Mouse (Mus musculus) heart, adult 2 months (tissue): Measurements from ENCODE around the gene Ap1ar. TPM values are rescaled to one million over a fixed set of nuclear protein-coding genes. Genes with fewer than 3 reads are reported as not detected.

Source experiments
- DNase-seq, 2 experiments: peaks; one replicate each; pipeline ENCODE4 v3.0.0; 2021
- H3K27ac ChIP-seq: fragments of 200-600 bp; 2 replicates; pipeline ENCODE4 v1.8.1; 2022
- H3K27me3 ChIP-seq: fragments of 200-500 bp; 2 replicates; pipeline ENCODE4 v1.6.1; 2012; ENCODE audit warnings: mild to moderate bottlenecking, low read length, inconsistent platforms, mixed read lengths; ENCODE audit not compliant: control insufficient read depth, insufficient read depth
- H3K36me3 ChIP-seq: fragments of 200-500 bp; 2 replicates; pipeline ENCODE4 v1.6.1; 2012; ENCODE audit warnings: low read length, inconsistent platforms; ENCODE audit not compliant: control insufficient read depth, insufficient read depth
- H3K4me1 ChIP-seq: fragments of 200-500 bp; 2 replicates; pipeline ENCODE4 v1.6.1; 2011; ENCODE audit warnings: low read length; ENCODE audit not compliant: control insufficient read depth, insufficient read depth
- H3K4me3 ChIP-seq: fragments of 200-600 bp; 2 replicates; pipeline ENCODE4 v1.8.1; 2022
- H3K79me2 ChIP-seq: fragments of 200-500 bp; replicated peaks from 2 replicates; pipeline ENCODE4 v1.6.1; 2012; ENCODE audit warnings: mild to moderate bottlenecking, inconsistent platforms, low read length, moderate library complexity, mixed read lengths; ENCODE audit not compliant: control insufficient read depth, insufficient read depth
- H3K9ac ChIP-seq: fragments of 200-500 bp; 2 replicates; pipeline ENCODE4 v1.6.1; 2012; ENCODE audit warnings: low read depth, mild to moderate bottlenecking, control low read depth, inconsistent platforms, low read length, mixed read lengths
- CTCF ChIP-seq: fragments of 200-600 bp; IDR thresholded peaks from 2 replicates; pipeline ENCODE4 v1.8.1; 2022; ENCODE audit warnings: antibody characterized with exemption, mild to moderate bottlenecking, moderate library complexity
- EP300 ChIP-seq: fragments of 200-500 bp; IDR thresholded peaks from 2 replicates; pipeline ENCODE4 v1.6.1; 2011; ENCODE audit warnings: low read depth, low read length, control low read depth; ENCODE audit not compliant: insufficient read depth
- POLR2A ChIP-seq: fragments of 200-500 bp; IDR thresholded peaks from 2 replicates; pipeline ENCODE4 v1.6.1; 2011; ENCODE audit warnings: mild to moderate bottlenecking, low read depth, low read length, control low read depth; ENCODE audit not compliant: insufficient read depth
- WGBS: fragments of 180-500 bp; shearing (Covaris S2); methylation state at CpG from one replicate; pipeline ENCODE4 v1.1.7; 2018; 5-methylcytosine and 5-hydroxymethylcytosine counted together
- intact Hi-C: fragments of 180-260 bp; cut with DNase I; formaldehyde crosslinking; loops from one replicate; pipeline ENCODE4 v1.15.1; 2025
- polyA plus RNA-seq: library from polyadenylated mRNA; depleted of rRNA; stranded (reverse); fragments of >200 nt; gene quantifications from 2 replicates; pipeline ENCODE4 v1.2.3, GENCODE M21; 2012
- total RNA-seq, 2 experiments: library from RNA; stranded (reverse); gene quantifications; 2 replicates each; pipeline ENCODE4 v1.2.3; 2021

The Ap1ar gene
- total and polyA plus RNA-seq, 3 experiments: 12.0 to 18.2 (median 17.6) TPM

DNA sequence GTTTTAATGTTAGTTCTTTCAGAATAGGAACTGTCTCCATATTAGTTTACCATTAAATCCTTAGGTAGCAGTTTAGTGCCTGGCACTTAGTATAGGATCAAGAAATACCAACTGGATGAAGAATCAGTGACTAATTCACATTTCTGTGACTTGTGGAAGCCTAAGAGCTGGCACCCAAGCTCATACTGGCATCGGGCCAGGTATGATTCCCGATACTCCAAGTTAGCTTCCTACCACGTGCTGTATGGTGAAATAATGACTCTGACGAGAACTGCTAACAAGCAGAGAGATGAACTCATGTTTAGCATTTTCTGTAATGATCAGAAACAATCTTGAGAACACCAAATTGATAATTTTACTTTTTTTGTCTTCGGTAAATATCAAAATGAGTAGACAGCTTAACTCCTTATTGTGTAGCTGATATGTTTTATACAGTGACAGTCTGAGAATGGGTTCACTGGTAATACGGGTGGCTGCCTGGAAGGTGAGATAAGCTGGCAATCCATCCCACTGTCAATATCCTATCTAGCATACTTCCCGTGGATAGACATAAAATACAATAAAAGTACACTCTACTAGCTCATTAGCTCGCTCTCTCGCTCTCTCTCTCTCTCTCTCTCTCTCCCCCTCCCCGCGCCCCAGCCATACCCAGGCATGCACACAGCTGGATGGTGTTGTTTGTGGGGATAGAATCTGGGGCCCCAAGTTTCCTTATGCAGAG is 10.9 kb upstream of the Ap1ar start:
- Histone ChIP-seq H3K27ac (no peak overlapping the region), H3K4me1 (no peaks in the 10 kb centered on the region), H3K9ac (no peak overlapping the region), H3K4me3 (no peak overlapping the region), H3K36me3 (no peaks in the 10 kb centered on the region), H3K27me3 (no peaks in the 10 kb centered on the region), H3K79me2 (no peaks in the 10 kb centered on the region)
- WGBS: 57% methylated on average over 11 of the region's 11 CpGs
- TF ChIP-seq CTCF (no peak), POLR2A (no peak), EP300 (no peak)
- intact Hi-C loops: no loop called here
- DNase-seq: no peak

DNA sequence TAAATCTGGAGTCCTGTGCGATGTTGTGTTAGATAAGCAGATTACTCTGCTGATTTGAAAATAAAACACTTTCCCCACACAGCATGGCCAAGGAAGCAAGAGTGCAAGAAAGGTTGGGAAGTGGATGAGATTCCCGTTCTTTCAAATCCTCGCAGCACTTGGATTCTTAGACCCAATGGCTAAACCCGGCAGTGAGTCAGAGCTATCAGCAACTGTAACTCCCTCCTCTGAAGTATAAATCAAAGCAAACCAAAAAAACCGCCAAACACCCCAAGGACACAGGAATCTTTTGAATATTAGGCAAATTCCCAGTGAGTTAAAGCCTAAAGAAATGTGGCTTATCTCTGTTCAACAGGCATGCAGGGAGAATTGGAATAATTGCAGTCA is 6.6 kb upstream of the Ap1ar start:
- DNase-seq: no peak
- no peaks in the 10 kb centered on the region for H3K36me3 ChIP-seq
- 0 out of 2 replicates have a peak, but pooled peaks cover 2% of the 10 kb centered on the region for H3K27me3 ChIP-seq
- intact Hi-C loops: no loop called here
- H3K4me3 ChIP-seq: no peak overlapping the region
- no peaks in the 10 kb centered on the region for H3K4me1 ChIP-seq
- no peak for TF ChIP-seq CTCF
- no peak for TF ChIP-seq EP300
- TF ChIP-seq POLR2A: no peak
- no peak overlapping the region for H3K9ac ChIP-seq
- no peaks in the 10 kb centered on the region for H3K79me2 ChIP-seq
- 61% methylated on average over 5 of the region's 5 CpGs for WGBS
- H3K27ac ChIP-seq: no peak overlapping the region

DNA sequence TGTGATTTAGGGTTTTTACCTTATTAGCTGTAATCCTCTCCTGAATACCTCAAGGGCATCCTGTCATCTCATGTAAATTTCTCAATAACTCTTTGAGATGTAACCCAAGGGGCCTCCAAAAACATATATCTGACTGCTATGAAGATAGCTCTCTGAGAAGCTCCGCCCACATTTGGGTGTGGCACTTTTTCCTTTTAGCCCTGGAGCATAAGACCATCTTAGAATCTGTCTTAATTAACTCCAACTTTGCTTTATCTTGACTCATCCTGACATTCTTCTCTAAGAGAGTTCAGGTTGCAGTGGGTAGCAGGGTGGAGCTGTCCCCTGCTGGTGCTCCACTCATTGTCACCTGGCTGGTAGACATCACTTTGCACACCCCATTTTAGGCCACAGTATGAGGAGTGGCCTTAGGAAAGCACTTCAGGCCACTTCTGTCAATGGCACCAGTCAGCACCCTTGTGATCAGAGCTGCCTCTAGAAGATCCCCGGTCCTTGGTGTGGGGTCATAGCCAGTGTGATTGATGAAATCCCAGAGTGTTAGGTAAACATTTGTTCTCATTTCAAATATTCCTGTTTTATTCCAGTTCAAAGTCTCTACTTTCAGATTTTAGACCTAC is 6.1 kb upstream of the Ap1ar start:
- H3K27me3 ChIP-seq: 0 out of 2 replicates have a peak, but pooled peaks cover 2% of the 10 kb centered on the region
- TF ChIP-seq EP300 (no peak), POLR2A (no peak), CTCF (no peak)
- intact Hi-C loops: no loop called here
- H3K4me3 ChIP-seq: no peak overlapping the region
- no peak for DNase-seq
- H3K79me2 ChIP-seq: no peaks in the 10 kb centered on the region
- no peak overlapping the region for H3K9ac ChIP-seq
- H3K4me1 ChIP-seq: no peaks in the 10 kb centered on the region
- no peak overlapping the region for H3K27ac ChIP-seq
- H3K36me3 ChIP-seq: no peaks in the 10 kb centered on the region
- WGBS: 68% methylated on average over 2 of the region's 2 CpGs

DNA sequence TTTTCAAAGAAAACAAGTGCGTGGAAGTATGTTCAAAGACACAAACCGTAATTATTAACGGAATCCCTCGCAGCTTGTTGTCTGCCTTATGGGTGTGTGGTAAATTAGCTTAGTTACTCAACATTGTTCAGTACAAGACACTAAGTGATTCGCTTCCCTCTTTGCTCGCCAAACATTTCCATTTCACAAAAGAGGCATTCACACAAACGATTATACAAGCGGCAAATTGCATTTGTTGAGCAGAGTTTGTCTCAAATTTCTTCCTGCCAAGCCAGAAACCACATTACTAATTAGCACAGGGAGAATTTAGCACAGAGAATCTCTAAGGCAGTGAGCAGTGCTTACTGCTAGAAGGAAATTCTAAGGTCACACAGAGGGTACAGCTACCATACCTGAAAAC is 4.6 kb upstream of the Ap1ar start:
- DNase-seq: no peak
- Histone ChIP-seq H3K9ac (no peak overlapping the region), H3K27ac (no peak overlapping the region), H3K4me3 (no peak overlapping the region), H3K27me3 (0 out of 2 replicates have a peak, but pooled peaks cover 2% of the 10 kb centered on the region), H3K36me3 (no peaks in the 10 kb centered on the region), H3K79me2 (no peaks in the 10 kb centered on the region), H3K4me1 (no peaks in the 10 kb centered on the region)
- WGBS: 85% methylated on average over 8 of the region's 8 CpGs
- intact Hi-C loops: no loop called here
- TF ChIP-seq EP300 (no peak), POLR2A (no peak), CTCF (no peak)

DNA sequence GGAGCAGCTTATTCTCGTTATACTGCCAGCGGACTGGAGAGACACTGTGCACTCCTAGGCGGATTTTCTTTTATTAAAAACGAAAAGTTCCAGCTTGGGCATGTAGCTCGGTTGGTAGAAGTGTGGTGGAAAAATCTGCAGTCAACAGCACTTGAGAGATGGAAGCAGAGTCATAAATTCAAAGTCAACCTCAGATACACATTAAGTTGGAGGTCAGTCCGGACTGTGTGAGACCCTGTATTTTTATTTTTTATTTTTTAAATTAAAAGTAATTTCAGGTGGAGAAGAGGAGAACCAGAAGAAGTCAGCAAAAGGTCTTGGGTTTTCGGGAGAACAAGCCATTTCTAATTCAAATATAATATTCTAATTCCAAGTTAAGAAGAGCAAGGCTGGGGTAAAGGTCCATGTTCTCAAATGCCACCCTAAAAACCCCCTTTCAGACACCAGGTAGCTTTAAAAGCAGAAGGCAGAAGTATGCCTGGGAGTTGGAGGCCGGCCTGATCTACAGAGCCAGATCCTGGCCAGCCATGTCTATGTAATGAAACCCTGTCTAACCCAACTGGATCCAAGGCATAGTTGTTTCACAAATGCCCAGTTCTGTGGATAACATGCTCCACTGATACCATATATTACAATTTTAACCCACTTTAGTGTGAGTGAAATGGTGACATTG is 785 bp upstream of the Ap1ar start:
- DNase-seq: no peak
- TF ChIP-seq CTCF (no peak), POLR2A (no peak), EP300 (no peak)
- Histone ChIP-seq H3K79me2 (no peaks in the 10 kb centered on the region), H3K9ac (no peak overlapping the region; the same call in 1 of the 2 replicates), H3K36me3 (no peaks in the 10 kb centered on the region), H3K27ac (peak overlapping the region; percentile 91), H3K4me1 (no peaks in the 10 kb centered on the region; the same call in 1 of the 2 replicates), H3K27me3 (0 out of 2 replicates have a peak, but pooled peaks cover 2% of the 10 kb centered on the region), H3K4me3 (peak overlapping the region; percentile 85)
- WGBS: 31% methylated on average over 8 of the region's 8 CpGs
- intact Hi-C loops: loop anchor here (2.0 to 5.0 kb wide), 3 partner anchors 47 to 286 kb away; partner anchors contain the start of genes Fam241a, Larp7 and Zgrf1
